Mouse (Mus musculus) stomach, embryonic 16.5 days (tissue): ENCODE measurements around the gene Smok3a. TPM values are rescaled to one million over a fixed set of nuclear protein-coding genes. Genes with fewer than 3 reads are reported as not detected.
"Not testable (repeated sequence)": the region's sequence is repeated elsewhere in the genome, so short reads cannot be mapped to it uniquely, and the experiment has no call there.

Experiments used
- ATAC-seq: fragments of 200-750 bp; cut with Nextera tagmentation; 2 replicates; pipeline ENCODE4 v1.8.0; 2017; ENCODE audit warnings: moderate number of reproducible peaks, moderate TSS enrichment; ENCODE audit not compliant: insufficient read depth, low FRiP score
- H3K27ac ChIP-seq: fragments of 300-500 bp; sonication (generic); 2 replicates; pipeline ENCODE4 v1.5.1; 2014; ENCODE audit warnings: low read length
- H3K27me3 ChIP-seq: fragments of 300-500 bp; sonication (generic); 2 replicates; pipeline ENCODE4 v1.6.1; 2014; ENCODE audit warnings: low read length, control low read depth, mixed read lengths; ENCODE audit not compliant: control insufficient read depth, insufficient read depth
- H3K36me3 ChIP-seq: fragments of 300-500 bp; sonication (generic); 2 replicates; pipeline ENCODE4 v1.6.1; 2014; ENCODE audit warnings: low read length; ENCODE audit not compliant: control insufficient read depth, insufficient read depth
- H3K4me1 ChIP-seq: fragments of 300-500 bp; sonication (generic); 2 replicates; pipeline ENCODE4 v1.6.1; 2014; ENCODE audit warnings: low read length, control low read depth, mixed read lengths; ENCODE audit not compliant: control insufficient read depth, insufficient read depth
- H3K4me2 ChIP-seq: fragments of 300-500 bp; sonication (generic); 2 replicates; pipeline ENCODE4 v1.6.1; 2014; ENCODE audit warnings: low read depth, low read length, mixed read lengths
- H3K4me3 ChIP-seq: fragments of 300-500 bp; sonication (generic); replicated peaks from 2 replicates; pipeline ENCODE4 v1.5.1; 2014; ENCODE audit warnings: mild to moderate bottlenecking, low read length
- H3K9ac ChIP-seq: fragments of 300-500 bp; sonication (generic); 2 replicates; pipeline ENCODE4 v1.6.1; 2014; ENCODE audit warnings: low read length
- H3K9me3 ChIP-seq: fragments of 300-500 bp; sonication (generic); replicated peaks from 2 replicates; pipeline ENCODE4 v1.6.1; 2016; ENCODE audit warnings: low read length, control low read depth; ENCODE audit not compliant: control insufficient read depth
- WGBS: fragments of 180-500 bp; shearing (Covaris S2); extraction: QIAGEN DNeasy Blood & Tissue Kit; methylation state at CpG from one replicate; pipeline ENCODE4 v1.1.7; 2014; 5-methylcytosine and 5-hydroxymethylcytosine counted together
- polyA plus RNA-seq: library from polyadenylated mRNA; unstranded; fragments of >200 nt; fragmentation: Nextera tagmentation; extraction: Ambion mirVana; gene quantifications from 2 replicates; pipeline ENCODE4 v1.2.1, GENCODE M21; 2015

The Smok3a gene
- polyA plus RNA-seq: not detected in 2 replicates

DNA sequence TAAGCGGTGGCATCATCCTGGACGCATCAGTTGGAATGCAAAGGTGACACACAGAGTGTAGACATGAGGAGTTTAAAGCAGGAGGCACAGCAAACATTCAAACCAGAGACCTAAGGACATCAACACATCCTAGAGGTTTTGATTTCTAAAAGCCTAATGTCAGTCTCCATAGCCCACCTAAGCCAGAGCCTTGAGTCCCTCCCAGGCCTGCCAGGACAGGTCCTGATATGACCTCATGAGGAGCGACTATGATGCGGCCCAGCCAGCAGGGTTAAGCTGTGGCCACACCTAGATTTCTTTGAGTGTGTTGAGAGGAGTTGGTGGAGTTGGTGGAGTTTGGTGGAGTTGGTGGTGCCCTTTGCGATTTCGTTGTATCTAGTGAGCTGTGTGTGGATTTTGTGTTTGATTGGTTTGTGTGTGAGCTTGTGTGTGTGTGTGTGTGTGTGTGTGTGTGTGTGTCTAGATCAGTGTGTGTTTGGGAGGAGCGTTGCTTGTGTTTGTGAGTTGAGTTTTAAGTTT lies at the start of gene Smok3a, which contains the start of gene Smok3b:
Gene Smok3a, plus strand, starts transcription at position 301 of the 519 bp plus-strand sequence.
Gene Smok3b, plus strand, starts transcription at position 469 of the 519 bp plus-strand sequence.
- H3K4me2 ChIP-seq, H3K9me3 ChIP-seq, ATAC-seq, H3K4me1 ChIP-seq, H3K9ac ChIP-seq, H3K4me3 ChIP-seq, H3K27me3 ChIP-seq, H3K27ac ChIP-seq, H3K36me3 ChIP-seq: not testable (repeated sequence)
- WGBS: 75% methylated on average over 3 of the region's 7 CpGs

DNA sequence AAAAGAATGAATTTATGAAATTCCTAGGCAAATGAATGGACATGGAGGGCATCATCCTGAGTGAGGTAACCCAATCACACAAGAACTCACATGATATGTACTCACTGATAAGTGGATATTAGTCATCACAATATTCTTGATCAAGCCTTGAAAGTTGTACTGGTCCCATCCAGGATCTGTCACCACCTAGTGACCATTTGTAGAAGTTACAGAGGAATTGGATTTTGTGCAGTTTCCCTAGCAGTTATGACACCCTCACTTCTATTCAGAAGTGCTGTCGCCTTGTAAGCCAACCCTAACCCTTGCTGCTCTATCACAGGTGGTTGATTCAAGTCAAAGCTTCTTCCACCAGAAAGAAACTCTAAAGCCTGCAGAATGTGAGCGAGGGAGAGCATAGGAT lies 47.9 kb upstream of the Smok3a start:
- Histone ChIP-seq H3K4me1 (no peaks in the 10 kb centered on the region), H3K9ac (no peak overlapping the region), H3K4me3 (no peak overlapping the region), H3K27ac (no peak overlapping the region), H3K4me2 (no peak overlapping the region), H3K36me3 (no peaks in the 10 kb centered on the region), H3K9me3 (no peaks in the 10 kb centered on the region), H3K27me3 (no peaks in the 10 kb centered on the region)
- whole genome bisulfite sequencing: 71% methylated on average over 2 of the region's 2 CpGs
- ATAC-seq: no peak

GRCm38 (mm10) chr5:137973738-137974137 lies 47.3 kb upstream of the Smok3a start:
- no peak for ATAC-seq
- H3K27ac ChIP-seq: no peak overlapping the region
- WGBS: 62% methylated on average over 3 of the region's 3 CpGs
- no peaks in the 10 kb centered on the region for H3K4me1 ChIP-seq
- no peak overlapping the region for H3K4me3 ChIP-seq
- no peaks in the 10 kb centered on the region for H3K9me3 ChIP-seq
- H3K9ac ChIP-seq: no peak overlapping the region
- no peaks in the 10 kb centered on the region for H3K27me3 ChIP-seq
- H3K36me3 ChIP-seq: no peaks in the 10 kb centered on the region
- H3K4me2 ChIP-seq: no peak overlapping the region

- Histone ChIP-seq H3K27me3 (no peaks in the 10 kb centered on the region), H3K9me3 (no peaks in the 10 kb centered on the region), H3K4me2 (no peak overlapping the region), H3K4me1 (no peaks in the 10 kb centered on the region), H3K36me3 (no peaks in the 10 kb centered on the region), H3K9ac (no peak overlapping the region), H3K27ac (no peak overlapping the region), H3K4me3 (no peak overlapping the region)
- WGBS: 49% methylated on average over 3 of the region's 3 CpGs
- ATAC-seq: no peak
Observed at GRCm38 (mm10) chr5:137974724-137975123, 46.3 kb upstream of the Smok3a start.

DNA sequence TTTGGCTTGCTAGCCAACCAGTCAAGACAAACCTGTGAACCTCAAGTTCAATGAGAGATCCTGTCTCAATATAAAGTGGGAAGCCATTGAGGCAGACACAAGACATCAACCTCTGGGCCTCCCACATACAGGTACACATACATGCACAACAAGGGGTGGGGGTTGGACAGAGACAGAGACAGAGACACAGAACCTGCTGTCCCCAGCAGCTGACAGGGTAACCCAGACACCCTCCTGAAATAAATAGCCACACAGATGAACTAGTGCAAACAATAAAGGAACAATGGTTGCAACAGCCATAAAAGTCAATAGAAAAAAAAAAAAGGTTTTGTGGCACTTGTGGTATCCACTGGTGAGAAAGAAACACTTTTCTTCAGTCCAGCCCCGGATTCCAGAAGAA lies 45.6 kb upstream of the Smok3a start:
- ATAC-seq: no peak
- Histone ChIP-seq H3K4me1 (no peaks in the 10 kb centered on the region), H3K9ac (no peak overlapping the region), H3K4me3 (no peak overlapping the region), H3K27ac (no peak overlapping the region), H3K27me3 (no peaks in the 10 kb centered on the region), H3K9me3 (no peaks in the 10 kb centered on the region), H3K36me3 (no peaks in the 10 kb centered on the region), H3K4me2 (no peak overlapping the region)
- 48% methylated on average over 1 of the region's 1 CpGs for WGBS

GRCm38 (mm10) chr5:137977291-137977690 lies 43.8 kb upstream of the Smok3a start:
- Histone ChIP-seq H3K36me3 (no peaks in the 10 kb centered on the region), H3K27me3 (no peaks in the 10 kb centered on the region), H3K9me3 (no peaks in the 10 kb centered on the region), H3K27ac (no peak overlapping the region), H3K4me1 (no peaks in the 10 kb centered on the region), H3K9ac (no peak overlapping the region), H3K4me2 (no peak overlapping the region), H3K4me3 (no peak overlapping the region)
- 45% methylated on average over 1 of the region's 1 CpGs for WGBS
- ATAC-seq: no peak

DNA sequence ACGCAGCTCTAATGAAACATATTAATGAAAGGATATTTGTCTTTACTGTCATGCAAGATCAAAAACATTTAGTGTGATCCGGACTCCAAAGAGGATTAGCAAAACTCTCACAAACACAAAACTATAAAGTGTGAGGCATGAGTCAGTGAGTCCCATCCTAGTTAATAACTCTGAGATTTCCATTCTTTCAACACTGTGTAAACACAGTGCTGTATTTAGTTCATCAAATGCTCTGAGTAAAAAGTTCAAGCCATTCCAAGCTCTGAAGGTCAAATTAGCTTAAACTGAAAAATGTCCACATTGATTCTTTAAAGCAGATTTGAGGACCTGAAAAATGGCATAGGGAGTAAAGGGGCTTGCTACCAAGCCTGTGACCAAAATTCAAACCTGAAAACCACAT lies 42.0 kb upstream of the Smok3a start:
- Histone ChIP-seq H3K9me3 (no peaks in the 10 kb centered on the region), H3K27me3 (no peaks in the 10 kb centered on the region), H3K4me3 (no peak overlapping the region), H3K9ac (no peak overlapping the region), H3K4me1 (no peaks in the 10 kb centered on the region), H3K36me3 (no peaks in the 10 kb centered on the region), H3K27ac (no peak overlapping the region), H3K4me2 (no peak overlapping the region)
- WGBS: 69% methylated on average over 2 of the region's 2 CpGs
- ATAC-seq: no peak

- ATAC-seq: no peak
- H3K9ac ChIP-seq: no peak within 1 kb of the TSS
- H3K4me1 ChIP-seq: no peaks in the 10 kb centered on the region
- H3K36me3 ChIP-seq: no peaks in the 10 kb centered on the region
- H3K27ac ChIP-seq: no peak within 1 kb of the TSS
- WGBS: 68% methylated on average over 4 of the region's 4 CpGs
- H3K9me3 ChIP-seq: no peaks in the 10 kb centered on the region
- H3K4me2 ChIP-seq: no peak within 1 kb of the TSS
- H3K4me3 ChIP-seq: no peak within 1 kb of the TSS
- H3K27me3 ChIP-seq: no peaks in the 10 kb centered on the region
Observed at GRCm38 (mm10) chr5:137981300-137981699, 39.8 kb upstream of the Smok3a start, which contains the start of gene Azgp1. Azgp1 (plus strand) TSS chr5:137981520.

- no peak for ATAC-seq
- Histone ChIP-seq H3K27me3 (no peaks in the 10 kb centered on the region), H3K9me3 (no peaks in the 10 kb centered on the region), H3K4me1 (no peaks in the 10 kb centered on the region), H3K4me3 (no peak overlapping the region), H3K27ac (no peak overlapping the region), H3K36me3 (no peaks in the 10 kb centered on the region), H3K9ac (no peak overlapping the region), H3K4me2 (no peak overlapping the region)
- 76% methylated on average over 1 of the region's 1 CpGs for WGBS
Observed at GRCm38 (mm10) chr5:137986351-137986750, 34.7 kb upstream of the Smok3a start.
